ENCODE assay signal across 16 mouse cellular contexts in the genomic region with DNA sequence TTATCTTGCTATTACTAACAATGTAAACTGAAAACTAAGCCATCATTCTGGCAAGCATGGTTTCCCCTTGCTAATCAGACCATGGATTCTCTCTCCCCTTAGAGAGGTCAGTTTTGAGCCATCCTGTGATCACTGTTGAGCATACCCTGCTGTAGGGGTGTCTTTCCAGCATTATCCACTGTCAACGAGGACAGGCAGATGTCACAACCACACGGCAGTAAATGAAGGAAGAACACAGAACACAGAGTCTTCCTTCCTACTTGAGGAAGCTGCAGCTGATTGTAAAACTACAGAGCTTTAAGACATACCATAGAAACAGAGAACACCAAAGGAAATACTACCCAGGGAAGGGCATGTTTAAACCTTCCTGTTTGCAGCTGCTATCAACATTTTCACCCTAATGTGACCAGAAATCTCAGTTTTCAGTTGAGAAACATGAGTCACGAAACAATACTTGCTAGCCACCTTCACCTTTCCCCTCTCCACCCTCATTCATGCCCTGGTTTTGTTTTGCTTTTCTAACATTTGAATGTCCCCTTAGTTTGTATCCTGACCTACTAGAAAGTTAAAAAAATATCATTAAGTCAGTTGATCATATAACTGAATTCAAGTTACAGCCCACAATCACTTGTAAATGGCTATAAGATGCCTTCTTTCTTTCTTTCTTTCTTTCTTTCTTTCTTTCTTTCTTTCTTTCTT.
DNase-seq lines count a peak whose midpoint lies in the region; ATAC-seq and TF ChIP-seq lines count a peak whose summit lies in the region.
"Had no signal": no experiment of that assay in that cellular context is flagged by ENCODE, and none has a peak within 500 bp of the region (broad histone marks: within the 10 kb centered on the region; RNA-seq: fewer than 3 reads in every experiment).

No protein-coding gene starts in this region.

- H3K36me3 ChIP-seq in heart, embryonic 16.5 days (ENCODE audit: control insufficient read depth, insufficient read depth): no peaks in the 10 kb centered on the region
- H3K36me3 ChIP-seq in kidney, postnatal 0 days (ENCODE audit: insufficient read depth, low read length): no peaks in the 10 kb centered on the region
- no peaks in the 10 kb centered on the region for H3K36me3 ChIP-seq in myocyte (ENCODE audit: control insufficient read depth, insufficient read depth)
- H3K36me3 ChIP-seq in hindbrain, embryonic 14.5 days (replicated peaks; ENCODE audit: control insufficient read depth, insufficient read depth): no peaks in the 10 kb centered on the region
- H3K36me3 ChIP-seq: heart, embryonic 13.5 days; hindbrain, embryonic 12.5 days; limb, embryonic 12.5 days; liver, embryonic 13.5 days; neural tube, embryonic 12.5 days had no signal

- TF ChIP-seq POLR2A in myocyte (IDR thresholded peaks at IDR 0.05; ENCODE audit: insufficient read length, low read depth): no peak

- ATAC-seq in heart, embryonic 16.5 days (replicated peaks; ENCODE audit: extremely low read depth, insufficient read depth, low FRiP score): no peak
- ATAC-seq in kidney, postnatal 0 days (replicated peaks; ENCODE audit: low FRiP score, low read depth): no peak
- ATAC-seq in hindbrain, embryonic 14.5 days (ENCODE audit: low FRiP score): no peak

- no peak for TF ChIP-seq CTCF in kidney, postnatal 0 days (IDR thresholded peaks at IDR 0.05; ENCODE audit: low read depth)

- no peaks in the 10 kb centered on the region for H3K9me3 ChIP-seq in heart, embryonic 16.5 days (replicated peaks; ENCODE audit: control insufficient read depth, low read length)
- no peaks in the 10 kb centered on the region for H3K9me3 ChIP-seq in kidney, postnatal 0 days (replicated peaks; ENCODE audit: low read length)
- no peaks in the 10 kb centered on the region for H3K9me3 ChIP-seq in hindbrain, embryonic 14.5 days (ENCODE audit: control insufficient read depth, low read length)
- H3K9me3 ChIP-seq: forebrain, embryonic 13.5 days; heart, embryonic 13.5 days; hindbrain, embryonic 12.5 days; limb, embryonic 12.5 days; liver, embryonic 13.5 days; neural tube, embryonic 12.5 days had no signal

- no peak overlapping the region for H3K9ac ChIP-seq in heart, embryonic 16.5 days (ENCODE audit: low read length)
- no peak overlapping the region for H3K9ac ChIP-seq in kidney, postnatal 0 days (ENCODE audit: low read depth, low read length)
- no peak overlapping the region for H3K9ac ChIP-seq in hindbrain, embryonic 14.5 days
- H3K9ac ChIP-seq: forebrain, embryonic 13.5 days; heart, embryonic 13.5 days; hindbrain, embryonic 12.5 days; limb, embryonic 12.5 days; liver, embryonic 13.5 days; neural tube, embryonic 12.5 days had no signal

- 49% methylated on average over 3 of the region's 3 CpGs for WGBS in heart, embryonic 16.5 days
- 40% methylated on average over 3 of the region's 3 CpGs for WGBS in kidney, postnatal 0 days
- 78% methylated on average over 3 of the region's 3 CpGs for WGBS in hindbrain, embryonic 14.5 days

- H3K4me2 ChIP-seq in heart, embryonic 16.5 days (ENCODE audit: low read depth, low read length): no peak overlapping the region
- no peak overlapping the region for H3K4me2 ChIP-seq in kidney, postnatal 0 days (ENCODE audit: low read length)
- H3K4me2 ChIP-seq in myocyte (ENCODE audit: low read depth): peak overlapping the region; percentile 22
- H3K4me2 ChIP-seq in hindbrain, embryonic 14.5 days (replicated peaks): no peak overlapping the region
- H3K4me2 ChIP-seq: forebrain, embryonic 13.5 days; hindbrain, embryonic 12.5 days; limb, embryonic 12.5 days; liver, embryonic 13.5 days; neural tube, embryonic 12.5 days had no signal

- peaks cover 10% of the 10 kb centered on the region for H3K4me1 ChIP-seq in heart, embryonic 16.5 days (ENCODE audit: control insufficient read depth, insufficient read depth, low read length)
- H3K4me1 ChIP-seq in kidney, postnatal 0 days (replicated peaks; ENCODE audit: insufficient read depth, low read length): peaks cover 5% of the 10 kb centered on the region
- peaks cover 6% of the 10 kb centered on the region; the same call in 1 of the 2 replicates for H3K4me1 ChIP-seq in hindbrain, embryonic 14.5 days (replicated peaks; ENCODE audit: control insufficient read depth, insufficient read depth, low read length)
- H3K4me1 ChIP-seq: limb, embryonic 12.5 days; neural tube, embryonic 12.5 days had no signal

- no peaks in the 10 kb centered on the region for H3K79me2 ChIP-seq in myocyte (ENCODE audit: control insufficient read depth, insufficient read depth)

- DNase-seq in heart, adult 11 months: no peak
- peak; percentile 55 for DNase-seq in kidney, postnatal 0 days (ENCODE audit: low spot score)
- no peak for DNase-seq in kidney, adult 8-10 months
- peak; percentile 23 for DNase-seq in adipocyte (ENCODE audit: low spot score)
- DNase-seq in hindbrain, embryonic 14.5 days (ENCODE audit: low spot score): no peak
- DNase-seq: adrenal gland, adult 8-10 months; liver, embryonic 13.5 days had no signal

- no peaks in the 10 kb centered on the region for H3K27me3 ChIP-seq in heart, embryonic 16.5 days (ENCODE audit: control insufficient read depth, insufficient read depth, low read length)
- H3K27me3 ChIP-seq in kidney, postnatal 0 days (ENCODE audit: insufficient read depth, low read length): no peaks in the 10 kb centered on the region
- no peaks in the 10 kb centered on the region for H3K27me3 ChIP-seq in myocyte (ENCODE audit: control insufficient read depth, insufficient read depth, insufficient read length)
- no peaks in the 10 kb centered on the region for H3K27me3 ChIP-seq in hindbrain, embryonic 14.5 days (ENCODE audit: control insufficient read depth, insufficient read depth, low read length)
- H3K27me3 ChIP-seq: forebrain, embryonic 13.5 days; heart, embryonic 13.5 days; hindbrain, embryonic 12.5 days; limb, embryonic 12.5 days; liver, embryonic 13.5 days; neural tube, embryonic 12.5 days had no signal

- no peak overlapping the region for H3K4me3 ChIP-seq in heart, embryonic 16.5 days (ENCODE audit: low read length)
- no peak overlapping the region for H3K4me3 ChIP-seq in kidney, postnatal 0 days (replicated peaks; ENCODE audit: low read depth, low read length)
- H3K4me3 ChIP-seq in myocyte: no peak overlapping the region
- no peak overlapping the region for H3K4me3 ChIP-seq in hindbrain, embryonic 14.5 days (replicated peaks; ENCODE audit: low read length)
- H3K4me3 ChIP-seq: erythroblast, embryonic 14.5 days; forebrain, embryonic 13.5 days; heart, embryonic 13.5 days; hindbrain, embryonic 12.5 days; limb, embryonic 12.5 days; liver, embryonic 13.5 days; neural tube, embryonic 12.5 days had no signal

- H3K27ac ChIP-seq in heart, embryonic 16.5 days (ENCODE audit: low read length): peak overlapping the region; percentile 40; the same call in 1 of the 2 replicates
- H3K27ac ChIP-seq in kidney, postnatal 0 days: no peak overlapping the region
- no peak overlapping the region for H3K27ac ChIP-seq in hindbrain, embryonic 14.5 days
- H3K27ac ChIP-seq: forebrain, embryonic 13.5 days; limb, embryonic 12.5 days; liver, embryonic 13.5 days; neural tube, embryonic 12.5 days; stomach, postnatal 0 days had no signal

- H3ac ChIP-seq in myocyte (ENCODE audit: control insufficient read depth, insufficient read length): no peak overlapping the region

TF ChIP-seq in myocyte, 11 proteins besides CTCF, POLR2A, EP300 and RAD21:
- TF ChIP-seq E2F4 (IDR thresholded peaks at IDR 0.05; ENCODE audit: insufficient read depth) (no peak), MYOG (IDR thresholded peaks at IDR 0.05; ENCODE audit: control insufficient read depth in 1 of 3, insufficient read depth in 1 of 3, insufficient read length in 2 of 3, low read depth in 2 of 3) (no peak), POLR2AphosphoS2 (IDR thresholded peaks at IDR 0.05; ENCODE audit: insufficient read length, low read depth) (no peak), MAX (IDR thresholded peaks at IDR 0.05; ENCODE audit: low read depth) (no peak), CEBPB (IDR thresholded peaks at IDR 0.05; ENCODE audit: insufficient read depth, poor library complexity, severe bottlenecking) (no peak), MYOD1 (IDR thresholded peaks at IDR 0.05; ENCODE audit: control insufficient read depth in 1 of 3, insufficient read length in 2 of 3, low read depth in 2 of 3) (no peak), USF1 (IDR thresholded peaks at IDR 0.05; ENCODE audit: low read depth) (no peak), REST (IDR thresholded peaks at IDR 0.05; ENCODE audit: insufficient read depth, insufficient read length) (no peak), TCF12 (IDR thresholded peaks at IDR 0.05; ENCODE audit: insufficient read depth, poor library complexity, severe bottlenecking) (no peak), SRF (IDR thresholded peaks at IDR 0.05; ENCODE audit: control insufficient read depth, insufficient read length, low read depth) (no peak), TCF3 (IDR thresholded peaks at IDR 0.05; ENCODE audit: insufficient read length, low read depth) (no peak)

Comparison
In these comparisons a context has a peak if more than half of its experiments do, and no peak if none do; other contexts are left out.
1. DNase-seq: peak in kidney, postnatal 0 days (single experiment) and adipocyte (single experiment); none in heart, adult 11 months (single experiment), kidney, adult 8-10 months (0 of 2) and hindbrain, embryonic 14.5 days (single experiment).